Mouse (Mus musculus): ENCODE data around the gene Gm10160.
"Not testable (repeated sequence)": the region's sequence is repeated elsewhere in the genome, so short reads cannot be mapped to it uniquely, and the experiment has no call there.

The Gm10160 gene

GRCm38 (mm10) chr7:81858236-81858635 is 2.6 kb upstream of the Gm10160 start:
- no peak for DNase-seq (ENCODE audit: low spot score in 2 of 2)

- no peak for DNase-seq (ENCODE audit: low spot score in 2 of 2)
Observed at GRCm38 (mm10) chr7:81856221-81856620, 627 bp upstream of the Gm10160 start.

DNA sequence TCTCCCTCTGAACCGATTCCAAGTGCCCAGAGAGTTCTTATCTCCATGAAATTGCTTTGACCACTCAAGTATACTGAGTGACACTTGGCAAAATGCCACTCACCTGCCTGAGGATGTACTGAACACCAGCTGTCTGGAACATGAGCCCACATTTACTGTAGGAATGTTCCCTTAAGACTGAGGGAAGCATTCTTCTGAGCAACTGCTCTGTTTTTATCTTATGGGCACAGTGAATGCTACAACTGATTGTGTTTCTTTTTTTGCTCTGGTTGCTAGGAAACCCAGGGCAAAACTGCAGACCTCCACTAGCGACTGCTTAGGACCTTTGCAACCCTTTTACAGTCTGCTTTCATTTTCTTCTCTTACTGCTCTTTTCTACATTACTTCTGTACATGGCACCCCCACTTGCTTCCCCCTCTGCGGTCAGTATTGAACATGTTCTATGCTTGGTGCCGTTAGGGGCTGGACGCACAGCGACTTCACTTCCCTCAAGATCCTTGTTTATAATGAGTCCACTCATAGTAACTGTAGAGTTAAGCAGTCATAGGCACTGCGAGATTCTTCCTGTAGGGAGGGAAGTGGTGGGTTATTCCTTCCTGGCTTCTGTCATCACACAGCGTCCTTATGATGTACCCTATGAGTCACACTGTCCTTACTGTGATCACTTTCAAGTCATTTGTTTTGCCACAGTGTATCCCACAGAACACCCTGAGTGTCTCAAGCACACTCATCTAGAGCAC is 856 bp downstream of the Gm10160 start:
- no peak for DNase-seq (ENCODE audit: low spot score in 2 of 2)

DNA sequence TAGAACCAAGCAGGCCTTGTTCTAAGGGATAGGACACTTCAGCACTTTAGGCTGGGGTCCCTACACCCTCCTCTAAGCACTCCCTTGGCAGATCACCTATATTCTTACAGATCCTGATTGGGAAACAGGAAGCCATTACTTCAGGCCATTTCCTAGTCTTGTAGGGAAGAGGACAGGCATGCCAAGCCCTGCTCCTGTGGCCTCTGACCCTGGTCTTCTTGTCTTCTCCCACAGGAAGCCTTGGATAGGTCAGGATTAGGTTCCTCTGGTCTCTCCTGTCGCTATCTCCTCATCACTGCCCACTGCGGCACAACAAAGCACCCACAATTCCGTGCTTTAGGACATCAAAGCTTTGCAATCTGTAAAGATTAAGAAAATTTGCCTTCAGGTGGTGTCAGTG is 3.9 kb downstream of the Gm10160 start:
- no peak for DNase-seq (ENCODE audit: low spot score in 2 of 2)

- no peak for DNase-seq (ENCODE audit: low spot score in 2 of 2)
Observed at GRCm38 (mm10) chr7:81850171-81850570, 5.4 kb downstream of the Gm10160 start.

GRCm38 (mm10) chr7:81849633-81850032 is 6.0 kb downstream of the Gm10160 start:
- no peak for DNase-seq (ENCODE audit: low spot score in 2 of 2)

- no peak for DNase-seq (ENCODE audit: low spot score in 2 of 2)
Observed at GRCm38 (mm10) chr7:81849214-81849613, 6.4 kb downstream of the Gm10160 start.

GRCm38 (mm10) chr7:81847777-81848176 is 7.8 kb downstream of the Gm10160 start:
- no peak for DNase-seq (ENCODE audit: low spot score in 2 of 2)

- no peak for DNase-seq (ENCODE audit: low spot score in 2 of 2)
Observed at GRCm38 (mm10) chr7:81847010-81847409, 8.6 kb downstream of the Gm10160 start.

DNA sequence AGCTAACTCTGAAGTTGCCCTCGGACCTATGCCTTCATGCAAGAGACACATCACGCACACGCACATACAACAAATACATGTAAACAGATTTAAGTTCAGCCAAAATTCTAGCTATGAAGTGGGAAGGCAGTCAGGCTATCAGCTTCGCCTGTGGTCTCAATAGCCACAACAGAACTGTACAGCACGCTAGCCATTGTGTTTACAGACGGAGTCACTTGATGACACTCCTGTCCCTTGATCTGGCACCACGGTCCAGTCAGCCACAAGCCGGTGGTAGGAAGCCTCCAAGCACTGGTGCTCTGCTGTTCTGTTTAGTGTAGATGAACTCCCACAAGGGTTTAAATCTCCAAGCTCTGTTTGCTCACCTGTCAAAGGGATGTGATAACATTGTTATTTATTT is 9.6 kb downstream of the Gm10160 start:
- no peak for DNase-seq (ENCODE audit: low spot score in 2 of 2)

DNA sequence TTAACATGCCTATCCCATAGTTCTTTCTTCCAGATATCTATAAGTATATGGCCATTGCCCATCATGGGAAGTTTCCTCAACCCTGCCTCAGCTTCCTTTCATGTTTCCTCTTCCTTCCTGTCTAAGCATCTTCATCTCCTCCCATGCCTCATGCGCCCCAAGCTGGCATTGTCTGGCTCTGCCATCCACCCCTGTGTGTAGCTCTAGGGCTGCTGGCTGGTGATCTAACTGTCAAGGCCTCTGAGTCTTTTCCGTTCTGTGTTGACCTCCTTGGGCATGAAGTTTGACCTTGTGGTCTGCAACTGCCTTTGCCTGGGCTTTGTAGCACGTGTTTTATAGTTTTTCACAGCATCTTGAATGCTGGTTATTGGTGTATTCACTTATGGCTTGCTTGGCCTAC is 10.3 kb downstream of the Gm10160 start:
- no peak for DNase-seq (ENCODE audit: low spot score in 2 of 2)

DNA sequence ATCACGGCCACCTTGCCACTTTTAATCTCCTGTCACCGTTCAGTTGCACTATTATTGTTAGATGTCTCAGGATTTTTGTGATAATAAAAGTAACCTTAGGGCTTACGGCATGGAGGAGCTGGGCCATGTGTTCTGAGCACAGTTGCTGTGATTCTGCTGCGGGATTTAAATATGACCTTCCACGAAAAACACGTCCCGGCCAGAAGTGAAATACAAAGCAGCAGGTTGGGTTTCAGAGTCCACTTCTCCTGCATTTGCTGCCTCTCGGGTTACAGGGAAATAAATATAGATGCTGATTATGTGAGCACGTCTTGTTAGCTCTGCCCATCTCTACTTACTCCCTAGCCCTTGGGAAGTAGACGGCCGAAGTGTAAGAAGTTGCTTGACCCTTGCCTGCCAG is 10.8 kb downstream of the Gm10160 start:
- DNase-seq (ENCODE audit: low spot score in 2 of 2): no peak

DNA sequence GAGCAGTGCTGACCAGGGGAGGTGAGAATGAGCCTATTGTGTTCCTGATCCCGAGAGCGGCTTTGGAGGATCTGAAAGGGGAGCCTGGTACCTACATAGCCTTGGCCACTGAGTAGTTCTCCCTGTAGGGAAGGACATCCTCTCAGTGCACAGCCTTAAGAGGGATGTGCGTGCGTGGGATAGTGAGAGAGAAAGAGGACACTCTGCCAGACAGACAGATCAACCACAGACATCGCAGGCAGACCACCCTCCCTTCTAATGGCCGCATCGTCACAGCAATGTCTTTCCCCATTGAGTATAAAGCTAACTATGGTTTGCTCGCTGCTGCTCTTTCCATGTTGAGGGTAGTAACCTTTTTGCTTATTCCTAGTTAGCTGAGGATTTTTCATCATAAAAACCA is 11.7 kb downstream of the Gm10160 start:
- DNase-seq (ENCODE audit: low spot score in 2 of 2): no peak

DNA sequence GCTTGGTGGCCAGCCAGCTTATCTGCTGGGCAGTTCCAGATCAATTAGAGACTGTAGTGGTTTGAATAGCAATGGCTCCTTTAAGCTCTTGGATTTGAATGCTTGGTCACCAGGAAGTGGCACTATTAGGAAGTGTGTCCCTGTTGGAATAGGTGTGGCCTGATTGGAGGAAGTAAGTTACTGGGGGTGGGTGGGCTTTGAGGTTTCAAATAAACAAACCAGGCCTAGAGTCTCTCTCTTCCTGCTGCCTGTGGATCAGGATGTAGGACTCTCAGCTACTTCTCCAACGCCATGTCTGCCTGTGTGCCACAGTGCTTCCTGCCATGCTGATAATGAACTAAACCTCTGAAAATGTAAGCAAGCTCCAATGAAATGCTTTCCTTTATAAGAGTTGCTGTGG is 12.6 kb downstream of the Gm10160 start:
- no peak for DNase-seq (ENCODE audit: low spot score in 2 of 2)

GRCm38 (mm10) chr7:81842141-81842540 is 13.5 kb downstream of the Gm10160 start:
- no peak for DNase-seq (ENCODE audit: low spot score in 2 of 2)

DNA sequence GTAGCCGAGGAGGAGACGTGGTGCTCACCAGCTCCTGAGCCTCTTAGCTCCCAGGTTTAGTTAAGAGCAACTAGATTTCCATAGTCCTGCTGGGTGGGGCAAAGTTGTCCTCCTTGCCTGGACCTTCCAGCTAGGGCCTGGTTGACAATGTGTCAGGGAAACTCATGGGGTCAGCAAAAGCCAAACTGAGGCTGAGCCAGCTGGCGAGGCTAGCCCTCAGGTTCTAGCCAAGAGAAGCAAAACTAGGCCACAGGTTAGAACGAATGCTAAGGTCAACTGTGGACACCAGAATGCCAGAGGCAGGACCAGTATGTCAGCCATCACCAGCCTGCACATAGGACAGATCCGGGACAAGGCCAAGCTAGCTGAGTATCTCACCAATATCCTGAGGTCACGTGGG is 14.2 kb downstream of the Gm10160 start:
- DNase-seq (ENCODE audit: low spot score in 2 of 2): no peak

DNA sequence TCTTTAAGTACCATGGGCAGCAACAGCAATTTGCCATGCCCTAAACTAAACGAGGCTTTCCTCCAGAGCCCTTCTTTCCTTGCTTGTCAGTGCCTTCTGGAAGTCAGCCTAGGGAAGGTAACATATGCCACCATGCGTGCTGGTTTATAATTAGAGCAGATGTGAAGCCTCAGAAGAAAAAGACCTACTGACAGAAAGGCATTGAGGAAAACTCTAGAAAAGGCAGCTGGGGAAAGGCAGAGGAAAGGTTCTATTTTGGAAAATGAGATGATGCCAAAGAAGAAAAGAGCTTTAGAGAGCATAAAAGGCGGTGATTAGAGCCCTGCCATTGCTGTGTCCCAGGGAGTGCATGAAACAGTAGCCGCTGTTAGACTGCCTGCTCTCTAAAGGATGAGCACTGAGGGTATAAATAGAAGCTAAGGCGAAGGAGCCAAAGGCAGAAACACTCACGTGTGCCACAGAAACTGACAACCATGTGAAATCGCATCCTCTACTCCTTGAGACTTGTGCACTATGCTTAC is 14.9 kb downstream of the Gm10160 start:
- no peak for DNase-seq (ENCODE audit: low spot score in 2 of 2)

GRCm38 (mm10) chr7:81839746-81840145 is 15.8 kb downstream of the Gm10160 start:
- no peak for DNase-seq (ENCODE audit: low spot score in 2 of 2)

DNA sequence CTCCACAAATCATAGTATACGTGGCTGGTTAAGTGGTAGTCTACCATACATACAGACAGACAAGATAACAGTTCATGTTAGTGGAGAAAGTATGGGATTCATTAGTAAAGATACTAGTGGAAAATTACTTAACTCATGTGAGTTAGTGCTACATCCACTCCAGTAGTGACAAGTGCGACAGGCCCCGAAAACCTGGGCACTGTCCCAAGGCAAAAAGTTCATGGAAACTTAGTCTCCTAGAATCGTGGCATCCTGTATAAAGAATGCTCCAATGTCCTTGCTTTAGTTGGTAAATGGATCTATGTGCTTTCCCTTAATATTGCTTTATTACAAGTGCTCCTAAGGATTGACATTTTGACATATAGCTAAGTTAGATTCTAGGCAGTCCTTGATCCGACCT is 17.8 kb downstream of the Gm10160 start:
- not testable (repeated sequence) for DNase-seq (ENCODE audit: low spot score in 2 of 2)

DNA sequence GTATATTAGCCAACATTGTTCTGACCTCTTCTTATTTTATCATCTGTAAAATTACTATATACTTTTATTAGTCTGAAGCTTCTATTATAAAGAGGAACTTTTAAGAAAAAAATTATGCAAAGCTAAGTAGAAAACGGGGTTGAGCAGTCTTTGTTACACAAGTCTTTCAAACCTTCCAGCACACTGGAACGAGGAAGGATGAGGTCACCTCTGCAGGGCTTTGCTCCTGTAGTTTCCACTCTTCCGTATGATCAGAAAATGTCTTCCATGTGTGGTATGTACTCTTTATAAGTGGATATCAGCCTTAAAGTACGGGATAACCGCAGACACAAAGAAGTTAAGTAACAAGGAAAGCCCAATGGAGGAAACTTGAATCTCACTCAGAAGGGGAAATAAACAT is 20.2 kb downstream of the Gm10160 start:
- no peak for DNase-seq (ENCODE audit: low spot score in 2 of 2)

DNA sequence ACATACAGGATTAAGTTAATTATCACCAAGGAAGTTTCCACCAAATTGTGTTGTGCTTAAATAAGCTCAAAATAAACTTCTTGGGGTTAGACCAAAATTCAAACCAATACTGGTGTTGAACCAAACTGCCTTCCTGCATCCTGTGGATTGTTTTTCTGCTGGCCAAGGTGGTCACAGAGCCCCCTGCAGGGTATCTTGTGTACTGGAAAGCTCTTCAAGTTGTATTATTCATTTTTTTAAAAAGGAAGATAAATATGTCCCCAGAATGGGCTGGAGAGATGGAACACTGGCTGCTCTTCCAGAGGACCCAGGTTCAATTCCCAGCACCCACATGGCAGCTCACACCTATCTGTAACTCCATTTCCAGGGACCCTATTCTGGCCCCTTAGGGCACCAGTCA is 20.7 kb downstream of the Gm10160 start:
- DNase-seq (ENCODE audit: low spot score in 2 of 2): no peak

- DNase-seq (ENCODE audit: low spot score in 2 of 2): peak; percentile 66 to 77
Observed at GRCm38 (mm10) chr7:81829379-81829894, 26.2 kb downstream of the Gm10160 start, which contains the start of gene Btbd1. Btbd1 (minus strand) TSS chr7:81829431.

- peak; percentile 24 to 34 for DNase-seq (ENCODE audit: low spot score in 2 of 2)
Observed at GRCm38 (mm10) chr7:81828681-81829378, 26.8 kb downstream of the Gm10160 start.
